Comparison of ENCODE assay signal across 9 mouse cellular contexts in the genomic region with DNA sequence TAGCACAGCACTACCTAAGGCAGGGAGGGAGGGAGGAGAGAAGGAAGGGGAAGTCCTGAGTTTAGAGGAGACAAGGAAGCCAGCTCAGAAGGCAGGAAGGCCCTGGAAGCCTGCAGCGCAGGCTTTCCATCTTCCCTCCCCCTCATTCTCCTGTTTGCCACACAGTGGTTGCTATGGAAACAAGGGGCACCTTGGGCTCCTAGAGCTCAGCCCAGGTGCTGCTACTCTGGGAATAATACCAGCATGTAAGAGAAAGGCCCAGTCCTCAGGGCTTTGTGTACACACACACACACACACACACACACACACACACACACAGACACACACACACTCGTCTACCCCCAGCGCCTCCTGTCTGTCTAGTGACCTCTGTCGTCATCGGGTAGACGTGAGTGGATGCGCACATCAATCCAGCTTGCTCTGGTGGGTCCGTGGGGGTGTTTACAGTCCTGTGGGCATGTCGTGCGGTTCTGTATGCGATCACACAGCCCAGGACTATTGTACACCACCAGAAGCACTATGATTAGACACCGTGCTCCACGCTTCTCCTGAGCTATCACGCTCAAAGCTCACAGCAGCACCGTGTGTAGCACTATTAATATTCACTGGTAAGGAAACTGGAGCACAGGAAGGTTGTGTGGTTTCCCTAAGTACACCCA. TPM values are rescaled to one million over a fixed set of nuclear protein-coding genes. Genes with fewer than 3 reads are reported as not detected.
DNase-seq lines count a peak whose midpoint lies in the region; ATAC-seq lines count a peak whose summit lies in the region.
"Had no signal": no experiment of that assay in that cellular context is flagged by ENCODE, and none has a peak within 500 bp of the region (broad histone marks: within the 10 kb centered on the region; RNA-seq: fewer than 3 reads in every experiment).

No protein-coding gene starts in this region.

- no peaks in the 10 kb centered on the region for H3K27me3 ChIP-seq in midbrain, embryonic 14.5 days (ENCODE audit: control insufficient read depth, insufficient read depth, low read length)
- H3K27me3 ChIP-seq: heart, embryonic 12.5 days had no signal

- H3K36me3 ChIP-seq in midbrain, embryonic 14.5 days (ENCODE audit: control insufficient read depth, insufficient read depth, low read length), result no peaks in the 10 kb centered on the region
- H3K36me3 ChIP-seq: heart, embryonic 12.5 days had no signal

- no peak overlapping the region for H3K4me3 ChIP-seq in midbrain, embryonic 14.5 days (replicated peaks; ENCODE audit: low read depth, low read length)
- H3K4me3 ChIP-seq: heart, embryonic 12.5 days had no signal

- peak overlapping the region; percentile 21; the same call in 1 of the 2 replicates for H3K4me2 ChIP-seq in midbrain, embryonic 14.5 days (ENCODE audit: low read length)
- H3K4me2 ChIP-seq: heart, embryonic 12.5 days had no signal

- H3K27ac ChIP-seq in midbrain, embryonic 14.5 days (replicated peaks; ENCODE audit: low read depth, low read length), result peak overlapping the region; percentile 86

- H3K4me1 ChIP-seq in midbrain, embryonic 14.5 days (ENCODE audit: control insufficient read depth, insufficient read depth, low read length), result peaks cover 23% of the 10 kb centered on the region; the same call in 1 of the 2 replicates

- DNase-seq in left cerebral cortex, adult 9 months (ENCODE audit: low spot score in 2 of 2), result peak; percentile 62 to 64
- DNase-seq in left cerebral cortex, postnatal 10 days (ENCODE audit: extremely low spot score in 1 of 2, low spot score in 2 of 2), result no peak
- DNase-seq in ZHBTc4 (ENCODE audit: low read depth, low spot score), result peak; percentile 85
- peak; percentile 88 for DNase-seq in midbrain, embryonic 14.5 days
- DNase-seq in cerebellum, adult 9-11 months, result no peak
- no peak for DNase-seq in gastrocnemius, adult 8-10 months (ENCODE audit: low spot score in 2 of 2)
- DNase-seq in adrenal gland, adult 2 months, result no peak

- WGBS in midbrain, embryonic 14.5 days, result 41% methylated on average over 15 of the region's 15 CpGs

- H3K9ac ChIP-seq in midbrain, embryonic 14.5 days (replicated peaks; ENCODE audit: low read length), result no peak overlapping the region
- H3K9ac ChIP-seq: heart, embryonic 12.5 days had no signal

- intact Hi-C loops in left cerebral cortex, postnatal 10 days (cut with DNase I), result no loop called here

- no peaks in the 10 kb centered on the region for H3K9me3 ChIP-seq in midbrain, embryonic 14.5 days (ENCODE audit: control insufficient read depth, low read length)
- H3K9me3 ChIP-seq: heart, embryonic 12.5 days had no signal

- ATAC-seq in granulocyte monocyte progenitor cell, adult 5-6 weeks (replicated peaks; ENCODE audit: poor library complexity, severe bottlenecking), result peak; percentile 33
- peak; percentile 74 for ATAC-seq in midbrain, embryonic 14.5 days (ENCODE audit: low FRiP score, low TSS enrichment)

RNA-seq across cellular contexts. Expression of a gene that starts 55.9 kb away (rescaled TPM):
- 100 to 1,000 TPM; 135 to 139 TPM for total RNA-seq in left cerebral cortex, postnatal 10 days (2021)
- total RNA-seq in granulocyte monocyte progenitor cell, adult 5-6 weeks (2014; fragmentation: Nextera tagmentation), result 1.1 and 3.2 TPM in 2 replicates
- total RNA-seq in granulocyte monocyte progenitor cell, adult 5-6 weeks (2017), result 0.78 and 0.82 TPM in 2 replicates
- 9.2 and 10.6 TPM in 2 replicates for polyA plus RNA-seq in midbrain, embryonic 14.5 days (2014; fragmentation: Nextera tagmentation; extraction: Ambion mirVana)
- 1 to 10 TPM; 3.7 to 6.6 (median 5.9) TPM for total RNA-seq in gastrocnemius, adult 8-10 months (2022)
- total RNA-seq in adrenal gland, adult 2 months (2021), result 10 to 100 TPM in 1 of 2 experiments, 1 to 10 TPM in 1; 6.1 to 12.9 TPM
- polyA plus RNA-seq in adrenal gland, adult 2 months (2012; rRNA removed), result 4.8 and 5.1 TPM in 2 replicates

Comparison
In these comparisons a context has a peak if more than half of its experiments do, and no peak if none do; other contexts are left out.
1. DNase-seq: peak in left cerebral cortex, adult 9 months (2 of 2), ZHBTc4 (single experiment) and midbrain, embryonic 14.5 days (single experiment); none in left cerebral cortex, postnatal 10 days (0 of 2), cerebellum, adult 9-11 months (single experiment), gastrocnemius, adult 8-10 months (0 of 2) and adrenal gland, adult 2 months (single experiment).
2. RNA of a gene that starts 55.9 kb away (total RNA-seq): 135 to 139 TPM in left cerebral cortex, postnatal 10 days; 6.1 to 12.9 TPM in adrenal gland, adult 2 months, 3.7 to 6.6 TPM in gastrocnemius, adult 8-10 months and 0.78 to 3.2 TPM in granulocyte monocyte progenitor cell, adult 5-6 weeks; every median in the first group is over 4 times any median in the second.